Mouse (Mus musculus) mesoderm, embryonic 11.5 days (tissue): ENCODE data around the gene Zfp467.
A peak's percentile ranks its signal among the peaks of the same experiment; 100 is the strongest.

Source experiments
- DNase-seq: peaks from one replicate; pipeline ENCODE4 v3.0.0-alpha.2; 2012; ENCODE audit warnings: low read depth, low spot score

Gene Zfp467

GRCm38 (mm10) chr6:48411193-48412092 lies 34.2 kb downstream of the Zfp467 start:
- no peak for DNase-seq

- no peak for DNase-seq
These were observed 35.1 kb downstream of the Zfp467 start for GRCm38 (mm10) chr6:48410551-48410950.

GRCm38 (mm10) chr6:48409726-48410343 lies 35.8 kb downstream of the Zfp467 start:
- no peak for DNase-seq

GRCm38 (mm10) chr6:48404071-48404470 lies 41.6 kb downstream of the Zfp467 start:
- DNase-seq = no peak

- no peak for DNase-seq
These were observed 45.7 kb downstream of the Zfp467 start for GRCm38 (mm10) chr6:48399906-48400305.

GRCm38 (mm10) chr6:48397336-48397735 lies 48.3 kb downstream of the Zfp467 start:
- DNase-seq = no peak

GRCm38 (mm10) chr6:48396686-48397085 lies 48.9 kb downstream of the Zfp467 start:
- no peak for DNase-seq

GRCm38 (mm10) chr6:48396008-48396595 lies 49.5 kb downstream of the Zfp467 start:
- no peak for DNase-seq

GRCm38 (mm10) chr6:48395105-48396007 lies 50.3 kb downstream of the Zfp467 start, which contains the start of gene Krba1:
Gene Krba1, plus strand, starts transcription at chr6:48395586.
- DNase-seq = peak; percentile 81

- DNase-seq = no peak
These were observed 51.8 kb downstream of the Zfp467 start for GRCm38 (mm10) chr6:48393811-48394210.

- DNase-seq = no peak
These were observed 57.4 kb downstream of the Zfp467 start for GRCm38 (mm10) chr6:48388221-48388620.
